Mouse (Mus musculus): ENCODE data around the gene Hacd2.

GRCm38 (mm10) chr16:35156832-35157231 is 134.6 kb downstream of the Hacd2 start:
- TF ChIP-seq POLR2A (IDR thresholded peaks at IDR 0.05; ENCODE audit: control insufficient read depth, extremely low read depth, insufficient read depth, low read length, poor library complexity) (no peak), CTCF (IDR thresholded peaks at IDR 0.05; ENCODE audit: borderline replicate concordance, control insufficient read depth, extremely low read depth, insufficient read depth, low read length, poor library complexity) (no peak)

All from thymus, adult 2 months (tissue).